Mouse (Mus musculus) olfactory bulb, adult 2 months (tissue): ENCODE measurements around the gene Zfp459.

Source experiments
- CTCF ChIP-seq: fragments of 200-500 bp; IDR thresholded peaks from 2 replicates; pipeline ENCODE4 v1.5.1; 2012; ENCODE audit warnings: low read depth, mild to moderate bottlenecking, low read length, moderate library complexity; ENCODE audit not compliant: insufficient read depth
- POLR2A ChIP-seq: fragments of 200-500 bp; IDR thresholded peaks from 2 replicates; pipeline ENCODE4 v1.6.1; 2012; ENCODE audit warnings: mild to moderate bottlenecking, low read depth, low read length, moderate library complexity; ENCODE audit not compliant: insufficient read depth

- TF ChIP-seq POLR2A (no peak), CTCF (no peak)
Measured at GRCm38 (mm10) chr13:67428116-67428515, 6.9 kb upstream of the Zfp459 start.
